Mouse (Mus musculus) embryonic stem cell, embryonic (primary cell): ENCODE measurements around the gene Tmem131.

Experiments
- CTCF ChIA-PET, 4 experiments: fragments of 300-600 bp in 2 of 4; fragments of 350-600 bp in 2 of 4; sonication (Branson Sonifier 250); formaldehyde crosslinking; loops; one replicate each; lab custom pipeline; 2022; ENCODE audit warnings: inconsistent platforms in 2 of 4; lab: Charles Lee
- POLR2A ChIA-PET, 4 experiments: fragments of 300-600 bp in 2 of 4; fragments of 350-600 bp in 2 of 4; sonication (Branson Sonifier 250); formaldehyde crosslinking; loops; one replicate each; lab custom pipeline; 2022; ENCODE audit warnings: antibody characterized with exemption in 4 of 4, inconsistent platforms in 1 of 4; lab: Charles Lee

Gene Tmem131

DNA sequence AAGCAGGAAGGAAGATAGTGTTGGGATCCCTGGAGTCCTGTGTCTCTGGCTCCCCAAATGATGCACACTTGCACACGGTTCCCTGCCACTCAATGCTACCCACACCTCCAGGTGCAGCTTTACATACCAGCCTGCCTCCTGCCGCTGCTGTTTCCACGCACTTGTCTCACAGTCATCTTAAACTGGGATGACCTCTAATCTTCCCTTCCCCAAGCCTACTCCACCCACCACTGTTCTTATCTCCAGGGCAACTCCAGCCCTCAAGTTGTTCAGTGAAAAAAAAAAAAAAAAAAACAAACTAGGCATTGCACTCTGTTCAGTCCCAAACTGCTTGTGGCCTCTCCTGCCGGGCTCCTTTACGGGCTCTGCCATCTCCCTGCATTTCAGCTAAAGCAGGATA is at the start of gene Tmem131:
Tmem131 (minus strand) TSS at position 14 of the 400 bp plus-strand sequence.
- POLR2A ChIA-PET = interaction anchor here (0.6 to 5.7 kb wide), 25 partner anchors 8 to 1310 kb away, joined by 3 to 44 read pairs (median 5); no protein-coding TSS in a partner anchor
- CTCF ChIA-PET = interaction anchor here in 3 of 4 experiments (0.6 to 1.0 kb wide), 5 partner anchors 13 to 505 kb away, joined by 3 to 14 read pairs (median 5); no protein-coding TSS in a partner anchor

DNA sequence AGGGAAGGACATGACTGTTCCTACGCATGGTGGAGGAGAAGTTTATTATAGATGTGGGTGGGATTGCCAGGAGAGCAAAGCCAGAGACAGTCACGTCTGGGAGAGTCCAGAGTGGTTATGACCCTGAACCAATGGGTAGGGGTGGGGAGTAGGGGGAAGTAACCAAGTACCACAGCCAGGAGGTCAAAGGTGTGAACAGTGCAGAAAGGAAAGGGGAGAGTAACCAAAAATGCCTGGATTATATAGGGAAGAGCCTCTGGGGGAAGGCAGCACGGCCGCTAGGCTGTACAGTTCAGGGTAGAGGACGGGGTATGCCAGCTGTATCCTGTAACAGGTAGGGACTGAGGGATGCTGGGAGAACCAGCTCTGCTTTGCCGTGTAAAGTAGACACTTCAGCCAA is 45.1 kb upstream of the Tmem131 start:
- ChIA-PET POLR2A (interaction anchor here in 3 of 4 experiments (0.6 to 7.7 kb wide), 33 partner anchors 7 to 524 kb away, joined by 3 to 69 read pairs (median 8); partner anchors contain the start of gene Tmem131 (in 2 of the 3)), CTCF (interaction anchor here in 2 of 4 experiments (0.6 to 1.5 kb wide), 2 partner anchors 21 to 557 kb away, joined by 3 to 4 read pairs; no protein-coding TSS in a partner anchor)

DNA sequence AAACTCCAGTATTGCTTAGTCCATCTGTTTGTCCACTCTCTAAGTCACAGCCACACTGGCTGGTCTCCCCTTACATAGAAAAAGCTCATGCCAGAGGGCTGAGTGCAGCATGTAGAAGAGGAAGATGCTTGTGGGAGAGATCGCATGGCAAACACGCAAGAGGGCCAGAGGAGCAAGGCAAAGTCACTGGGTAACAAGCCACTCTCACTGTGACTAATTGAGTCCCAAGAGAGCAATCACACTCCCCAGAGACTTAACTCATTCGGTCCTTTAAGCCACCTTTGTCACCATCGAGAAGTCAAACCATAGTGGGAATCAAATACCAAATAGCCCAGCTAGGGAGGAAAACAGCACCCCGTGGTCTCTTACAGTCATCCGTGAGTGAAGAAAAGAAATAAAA is 44.7 kb upstream of the Tmem131 start:
- POLR2A ChIA-PET = interaction anchor here in 3 of 4 experiments (0.6 to 7.7 kb wide), 46 partner anchors 8 to 927 kb away, joined by 3 to 69 read pairs (median 8); partner anchors contain the start of genes Tmem131 (in 3 of the 3), Coa5 (in 1 of the 3) and Unc50 (in 1 of the 3)
- CTCF ChIA-PET = interaction anchor here in 1 of 4 experiments (1.5 kb wide), 1 partner anchor 22 kb away, joined by 4 read pairs; no protein-coding TSS in a partner anchor

DNA sequence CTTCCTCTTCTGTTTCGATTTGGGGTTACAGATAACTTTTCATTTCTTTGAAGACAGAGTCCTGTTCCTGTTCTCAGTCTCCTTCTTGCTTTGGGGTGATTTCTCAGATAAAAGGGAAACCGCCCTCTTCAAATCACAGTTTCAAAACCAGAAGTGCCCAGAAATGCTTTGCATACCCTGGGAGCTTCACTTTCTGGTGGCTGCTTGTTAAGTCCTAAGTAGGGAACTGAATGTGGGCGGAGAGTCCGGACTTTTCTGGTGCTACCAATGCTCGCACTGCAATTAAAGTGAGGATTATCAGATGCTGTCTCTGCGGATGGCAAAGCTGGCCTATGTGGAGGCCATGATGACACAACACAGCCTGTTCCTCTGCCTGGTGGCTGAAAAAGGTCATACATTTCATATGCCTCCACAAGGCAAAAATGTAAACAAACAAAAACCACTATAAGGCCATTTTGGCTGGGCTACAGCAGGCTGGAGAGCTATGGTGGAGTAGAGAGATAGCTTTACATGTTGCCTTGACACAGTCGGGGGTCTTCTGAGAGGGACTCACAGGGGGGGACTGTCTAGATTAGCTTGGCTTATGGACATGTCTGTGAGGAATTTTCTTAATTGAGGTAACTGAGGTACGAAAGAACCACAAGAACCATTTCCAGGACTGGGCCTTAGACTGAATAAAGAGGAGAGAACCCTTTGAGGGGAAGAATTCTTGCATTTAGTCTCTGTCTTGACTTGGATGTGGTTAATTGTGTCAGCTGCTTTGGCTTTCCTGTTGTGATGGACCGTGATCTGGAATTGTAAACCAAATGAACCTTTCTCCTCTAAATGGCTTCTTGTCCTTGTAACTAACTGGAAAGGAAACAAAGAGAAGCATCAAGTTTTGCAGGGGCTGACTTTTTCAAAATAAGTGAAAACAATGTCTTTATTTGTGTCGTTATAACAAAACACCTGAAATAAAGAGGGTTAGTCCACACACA is 44.0 kb upstream of the Tmem131 start:
- CTCF ChIA-PET = interaction anchor here in 3 of 4 experiments (0.6 to 1.5 kb wide), 4 partner anchors 9 to 60 kb away, joined by 3 to 4 read pairs (median 3); no protein-coding TSS in a partner anchor
- POLR2A ChIA-PET = interaction anchor here in 3 of 4 experiments (0.6 to 7.7 kb wide), 87 partner anchors 8 to 926 kb away, joined by 3 to 69 read pairs (median 5); partner anchors contain the start of genes Tmem131 (in 3 of the 3), Coa5 (in 1 of the 3), Unc50 (in 1 of the 3) and Vwa3b (in 1 of the 3)

DNA sequence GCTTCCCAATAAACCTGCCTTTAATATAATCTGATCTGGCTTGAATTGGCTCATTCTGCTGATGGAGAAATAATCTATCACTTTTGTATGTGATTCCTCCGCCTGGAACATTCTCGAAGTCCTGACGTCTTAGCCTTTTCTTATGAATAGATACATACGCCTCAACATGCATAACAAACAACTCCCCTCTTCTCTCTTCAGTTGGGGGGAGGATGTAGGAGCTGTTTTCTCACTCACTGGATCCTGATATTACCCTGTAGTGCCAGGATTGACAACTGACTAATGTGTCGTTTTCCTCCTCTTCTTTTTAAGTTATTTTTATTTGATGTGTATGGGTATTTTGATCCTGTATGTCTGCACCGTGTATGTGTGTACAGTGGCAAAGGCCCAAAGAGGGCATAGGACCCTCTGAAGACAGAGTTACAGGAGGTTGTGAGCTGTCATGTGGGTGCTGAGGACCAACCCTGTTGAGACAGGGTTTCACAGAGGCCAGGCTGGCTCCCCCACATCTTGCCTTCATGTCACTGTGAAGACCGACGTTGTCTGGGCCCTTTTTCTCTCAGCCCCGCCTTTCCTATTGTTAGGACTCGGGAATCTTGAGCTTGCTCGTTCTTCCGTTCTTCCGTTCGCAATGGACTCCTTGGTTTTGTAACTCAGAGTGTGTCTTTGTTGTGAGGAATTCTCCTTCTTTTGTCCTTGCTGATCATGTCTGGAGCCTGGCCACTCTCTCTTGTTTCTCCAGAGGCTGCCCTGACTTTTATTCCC is 43.1 kb upstream of the Tmem131 start:
- ChIA-PET CTCF (interaction anchor here in 3 of 4 experiments (0.7 to 0.9 kb wide), 3 partner anchors 10 to 52 kb away, joined by 3 read pairs; no protein-coding TSS in a partner anchor), POLR2A (interaction anchor here (0.6 to 7.7 kb wide), 106 partner anchors 8 to 1758 kb away, joined by 3 to 69 read pairs (median 5); partner anchors contain the start of genes Tmem131 (in 4 of the 4), Vwa3b (in 2 of the 4), Coa5 (in 1 of the 4) and Unc50 (in 1 of the 4))

DNA sequence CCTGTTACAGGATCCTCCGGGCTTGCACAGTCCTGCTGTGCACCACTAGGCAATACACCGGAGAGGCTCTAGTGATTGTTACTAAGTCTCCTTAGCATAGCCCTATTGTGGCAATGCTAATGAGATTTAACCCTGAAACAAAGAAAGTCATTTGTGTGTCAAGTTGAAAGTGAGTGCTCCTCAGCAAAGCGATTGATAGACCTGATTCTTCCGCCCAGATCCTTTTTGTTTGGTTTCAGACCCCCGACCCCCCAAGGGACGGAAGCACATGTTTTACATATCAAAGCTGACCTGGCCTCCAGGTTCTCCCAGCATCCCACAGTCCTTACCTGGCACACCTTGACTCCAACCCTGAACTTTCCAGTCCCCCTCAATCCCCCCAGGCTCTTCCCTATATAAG is 42.4 kb upstream of the Tmem131 start:
- POLR2A ChIA-PET = interaction anchor here (0.6 to 7.7 kb wide), 69 partner anchors 9 to 1759 kb away, joined by 3 to 69 read pairs (median 7); partner anchors contain the start of genes Tmem131 (in 4 of the 4) and Vwa3b (in 1 of the 4)
- CTCF ChIA-PET = interaction anchor here in 1 of 4 experiments (0.7 kb wide), 1 partner anchor 51 kb away, joined by 3 read pairs; no protein-coding TSS in a partner anchor

DNA sequence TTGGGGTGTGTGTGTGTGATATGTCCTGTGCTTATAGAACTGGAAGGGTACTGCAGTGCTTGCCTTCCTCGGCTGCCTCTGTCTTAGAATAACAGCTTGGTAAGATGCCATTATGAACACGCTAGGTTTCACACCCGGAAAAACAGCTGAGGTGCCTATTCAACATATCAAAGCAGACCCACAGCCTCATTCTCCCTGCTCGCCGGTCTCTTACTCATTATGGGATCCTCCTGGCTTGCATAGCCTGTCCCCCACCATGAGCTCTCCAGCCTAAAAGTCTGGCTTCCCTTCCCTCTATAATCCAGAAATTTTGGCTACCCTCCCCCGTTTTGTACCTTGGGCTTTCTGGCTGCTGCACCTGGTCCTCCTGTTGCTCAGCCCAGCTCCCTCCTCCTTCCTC is 40.9 kb upstream of the Tmem131 start:
- CTCF ChIA-PET = interaction anchor here in 1 of 4 experiments (0.7 kb wide), 1 partner anchor 136 kb away, joined by 3 read pairs; no protein-coding TSS in a partner anchor
- POLR2A ChIA-PET = interaction anchor here (0.5 to 7.7 kb wide), 39 partner anchors 11 to 922 kb away, joined by 3 to 69 read pairs (median 5); partner anchors contain the start of gene Tmem131 (in 3 of the 4)

DNA sequence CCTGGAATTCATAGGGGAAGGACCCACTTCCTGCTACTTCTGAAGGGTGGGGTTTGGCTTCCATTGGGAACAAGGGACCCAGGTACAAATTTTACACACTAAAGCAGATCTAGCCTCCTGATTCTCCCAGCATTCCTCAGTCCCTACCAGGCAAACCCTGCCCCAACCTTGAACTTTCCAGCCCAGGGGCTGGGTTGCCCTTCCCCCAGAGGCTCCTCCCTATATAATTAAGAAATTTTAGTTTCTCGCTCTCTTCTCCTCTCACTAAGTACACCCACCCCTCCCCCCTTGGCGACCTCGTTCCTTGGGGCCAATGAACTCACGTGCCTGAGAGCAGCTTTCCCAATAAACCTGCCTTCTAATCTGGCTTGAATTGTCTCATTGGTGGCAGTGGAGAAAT is 40.3 kb upstream of the Tmem131 start:
- CTCF ChIA-PET = interaction anchor here in 1 of 4 experiments (0.7 kb wide), 1 partner anchor 135 kb away, joined by 3 read pairs; no protein-coding TSS in a partner anchor
- POLR2A ChIA-PET = interaction anchor here in 3 of 4 experiments (0.9 to 7.7 kb wide), 17 partner anchors 12 to 153 kb away, joined by 3 to 69 read pairs (median 6); partner anchors contain the start of gene Tmem131 (in 2 of the 3)

DNA sequence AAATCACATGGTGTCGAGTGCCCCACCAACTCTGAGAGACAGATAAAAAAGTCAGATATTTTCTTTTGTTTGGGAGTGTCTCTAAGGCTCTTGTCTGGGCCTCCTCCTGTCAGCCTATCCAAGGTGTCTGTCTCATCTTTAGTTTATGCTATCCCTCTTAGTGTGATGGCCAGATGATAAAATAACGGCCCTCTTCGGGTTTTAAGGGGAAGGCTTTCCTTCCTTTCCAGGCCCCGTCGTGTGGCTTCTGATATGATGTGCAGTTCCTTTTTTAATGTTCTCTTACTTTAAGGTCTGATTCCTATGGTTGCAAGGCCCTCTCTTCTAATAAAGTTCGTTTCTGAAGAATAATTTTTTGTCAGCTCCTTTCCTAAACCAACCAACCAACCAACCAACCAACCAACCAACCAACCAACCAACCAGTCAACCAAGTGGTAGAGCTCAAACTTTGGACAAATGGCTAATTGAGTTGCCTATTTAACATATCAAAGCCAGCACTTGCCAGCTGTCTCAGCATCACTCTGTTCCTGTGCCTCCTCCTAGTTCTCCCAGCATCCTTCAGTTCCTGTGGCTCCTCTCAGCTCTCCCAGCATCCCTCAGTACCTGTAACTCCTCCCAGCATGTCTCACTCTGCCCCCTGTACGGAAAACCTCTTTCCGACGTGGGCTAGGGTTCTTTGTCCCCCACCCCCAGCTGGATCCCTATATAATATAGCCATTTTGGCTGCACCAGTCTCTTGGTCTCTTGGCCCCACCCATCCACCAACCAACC is 38.9 kb upstream of the Tmem131 start:
- ChIA-PET CTCF (interaction anchor here in 2 of 4 experiments (0.6 kb wide), 2 partner anchors 39 kb away, joined by 3 to 4 read pairs; partner anchors contain the start of gene Tmem131 (in 2 of the 2)), POLR2A (interaction anchor here in 3 of 4 experiments (0.6 to 3.0 kb wide), 39 partner anchors 12 to 230 kb away, joined by 3 to 15 read pairs (median 4); partner anchors contain the start of gene Tmem131 (in 1 of the 3))

DNA sequence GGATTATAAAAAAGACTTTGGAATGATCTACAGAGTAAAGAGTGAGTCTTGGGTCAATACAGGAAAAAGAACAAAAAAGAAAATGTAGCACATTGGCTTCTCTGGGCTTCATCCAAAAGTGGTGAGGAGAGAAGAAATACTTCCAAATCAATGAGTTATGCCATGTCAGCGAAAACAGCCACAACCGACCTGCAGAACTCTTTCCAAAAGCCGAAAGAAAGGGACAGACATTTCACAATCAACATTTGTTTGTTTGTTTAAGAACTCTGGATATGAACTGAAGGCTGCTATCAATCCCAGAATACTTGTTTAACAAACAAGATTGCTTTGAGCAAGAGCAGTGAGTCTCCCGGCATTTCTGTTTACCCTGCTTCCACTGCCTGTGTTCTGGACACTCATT is 33.3 kb upstream of the Tmem131 start:
- POLR2A ChIA-PET = interaction anchor here in 3 of 4 experiments (0.5 to 5.2 kb wide), 5 partner anchors 10 to 62 kb away, joined by 3 to 19 read pairs (median 4); no protein-coding TSS in a partner anchor

DNA sequence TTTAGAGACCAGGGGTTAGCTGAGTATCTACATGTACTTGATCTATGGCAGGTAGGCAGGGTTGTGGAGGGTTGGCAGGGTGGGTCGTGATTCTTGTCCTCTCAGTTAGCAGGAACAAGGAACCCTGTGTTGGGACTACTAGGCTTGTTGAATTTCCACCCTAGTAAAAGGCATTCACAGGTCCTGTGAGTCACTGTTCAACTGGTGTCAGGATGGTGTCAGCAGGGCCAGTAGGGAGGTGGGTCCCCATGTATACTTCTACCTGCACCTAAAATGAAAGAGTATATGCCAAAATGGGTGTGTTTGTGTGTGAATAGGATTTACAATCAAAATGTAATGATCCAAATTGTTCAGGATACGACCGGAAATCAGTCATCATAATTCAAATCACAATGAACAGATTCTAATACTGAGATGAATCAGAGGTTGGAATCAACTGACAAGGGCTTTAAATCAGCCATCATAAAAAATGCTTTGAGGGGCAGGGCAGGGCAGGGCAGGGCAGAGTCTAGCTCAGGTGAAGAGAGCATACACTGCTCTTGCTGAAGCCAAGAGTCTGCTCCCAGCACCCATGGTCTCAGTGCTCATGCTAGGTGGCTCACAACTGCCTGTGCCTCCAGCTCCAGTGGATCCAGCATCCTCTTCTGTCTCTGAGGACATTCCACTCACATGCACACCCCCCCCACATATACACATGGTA is 27.6 kb upstream of the Tmem131 start:
- POLR2A ChIA-PET = interaction anchor here in 2 of 4 experiments (0.5 to 1.4 kb wide), 7 partner anchors 11 to 248 kb away, joined by 3 to 5 read pairs (median 3); no protein-coding TSS in a partner anchor
- CTCF ChIA-PET = no interaction called here

More for the DNA sequence above, 33.3 kb upstream of the Tmem131 start:
- CTCF ChIA-PET = interaction anchor here in 2 of 4 experiments (0.6 to 0.7 kb wide), 2 partner anchors 76 to 429 kb away, joined by 3 read pairs; no protein-coding TSS in a partner anchor

DNA sequence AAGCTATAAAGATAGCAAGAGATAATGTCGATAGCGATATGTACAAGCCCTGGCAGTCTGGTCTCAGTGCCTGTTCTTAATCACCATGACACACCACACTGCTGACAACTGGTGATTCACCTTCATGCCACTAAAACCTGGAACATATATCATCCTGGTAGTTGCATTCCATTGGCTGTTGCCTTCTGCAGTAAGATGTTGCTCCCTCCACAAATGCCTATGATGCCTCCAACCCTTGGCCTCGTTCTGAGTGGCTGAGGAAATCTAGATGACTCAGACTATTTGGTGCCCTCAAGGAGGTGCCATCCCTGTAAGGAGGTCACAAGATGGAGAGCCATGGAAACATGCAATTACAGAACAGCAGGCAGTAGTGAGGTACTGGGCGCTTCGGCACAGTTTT is 22.4 kb upstream of the Tmem131 start:
- POLR2A ChIA-PET = interaction anchor here in 1 of 4 experiments (0.6 to 1.4 kb wide), 2 partner anchors 20 to 171 kb away, joined by 3 to 4 read pairs; no protein-coding TSS in a partner anchor
- CTCF ChIA-PET = no interaction called here

DNA sequence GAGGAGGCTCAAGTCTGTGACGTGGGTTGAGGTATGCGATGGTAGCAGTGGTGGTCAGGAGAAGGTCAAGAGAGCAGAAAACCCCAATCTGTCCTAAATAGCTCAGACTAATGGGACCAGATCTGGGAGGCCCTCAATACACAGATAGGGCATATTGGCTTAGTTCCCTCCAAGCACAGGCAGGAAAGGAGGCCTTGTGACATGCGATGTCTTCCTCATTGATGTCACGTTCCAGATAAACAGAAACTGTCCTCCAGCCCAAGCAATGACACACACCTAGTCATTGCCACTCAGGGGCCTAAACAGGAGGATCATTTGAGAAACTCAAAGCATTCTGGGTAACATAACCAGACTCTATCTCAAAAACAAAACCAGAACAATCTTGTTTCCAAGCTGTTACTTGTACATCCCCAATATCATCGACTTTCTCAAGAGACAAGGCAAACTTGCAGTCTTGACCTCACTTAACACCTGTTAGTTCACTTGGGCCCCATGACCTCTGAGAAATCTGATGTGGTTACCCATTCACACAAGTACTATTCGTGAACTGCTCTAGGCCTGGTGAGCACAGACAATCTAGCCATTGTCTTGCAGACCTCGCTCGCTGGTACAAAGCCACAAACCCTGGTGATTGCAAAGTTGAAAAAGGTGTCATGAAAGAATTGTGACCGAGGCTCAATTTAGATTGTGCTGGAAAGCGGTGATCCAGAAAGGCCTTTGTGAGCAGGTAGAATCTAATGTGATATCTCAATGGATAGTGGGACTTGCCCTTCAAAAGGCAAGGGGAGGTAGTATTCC is 19.1 kb upstream of the Tmem131 start:
- ChIA-PET POLR2A (interaction anchor here in 3 of 4 experiments (0.5 to 3.6 kb wide), 22 partner anchors 11 to 370 kb away, joined by 3 to 36 read pairs (median 3); partner anchors contain the start of gene Tmem131 (in 1 of the 3)), CTCF (no interaction called here)

DNA sequence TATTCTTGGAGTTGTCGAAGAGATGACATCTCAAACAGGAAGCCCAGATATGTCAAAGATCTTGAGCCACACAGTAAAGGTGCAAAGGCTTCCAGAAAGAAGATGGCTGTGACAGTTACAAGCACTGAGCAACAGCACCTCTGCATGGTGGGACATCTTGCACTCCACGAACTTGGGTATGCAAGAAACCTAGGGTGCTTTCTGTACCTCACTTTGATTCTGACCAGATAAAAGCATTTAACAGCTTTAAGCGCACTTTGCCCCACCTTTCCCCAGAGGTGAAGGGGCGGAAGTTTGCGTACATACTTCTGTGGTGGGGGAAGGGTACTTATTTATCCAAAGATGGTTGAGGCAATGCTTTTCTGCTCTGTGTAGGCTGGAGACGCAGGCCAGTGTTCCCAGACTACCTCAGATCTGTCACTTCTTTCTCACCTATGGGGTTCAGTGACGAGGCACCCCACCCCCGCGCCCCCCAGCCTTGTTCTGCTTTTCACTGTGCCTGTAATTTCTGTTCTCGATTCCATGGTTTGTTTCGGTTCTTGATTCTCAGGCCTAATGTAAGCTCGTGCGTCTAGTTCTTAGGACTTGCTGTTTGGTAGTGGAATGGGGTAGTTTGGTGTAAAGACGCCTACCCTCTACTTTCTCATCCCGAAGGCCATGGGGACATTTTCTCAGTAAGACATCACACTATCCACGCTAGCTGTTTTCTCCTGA is 17.2 kb upstream of the Tmem131 start:
- CTCF ChIA-PET = interaction anchor here in 1 of 4 experiments (0.6 kb wide), 1 partner anchor 90 kb away, joined by 5 read pairs; no protein-coding TSS in a partner anchor
- POLR2A ChIA-PET = interaction anchor here in 2 of 4 experiments (0.7 to 3.6 kb wide), 5 partner anchors 11 to 26 kb away, joined by 3 to 36 read pairs (median 10); partner anchors contain the start of gene Tmem131 (in 1 of the 2)
